Mouse (Mus musculus) myocyte (in vitro differentiated cells): ENCODE data around the gene Fabp3. TPM values are rescaled to one million over a fixed set of nuclear protein-coding genes. Genes with fewer than 3 reads are reported as not detected.

Experiments
- H3K27me3 ChIP-seq: one replicate; pipeline ENCODE4 v1.6.1; 2011; ENCODE audit not compliant: control insufficient read depth, insufficient read depth, insufficient read length
- H3K36me3 ChIP-seq: one replicate; pipeline ENCODE4 v1.6.1; 2011; ENCODE audit not compliant: control insufficient read depth, insufficient read depth
- H3K4me2 ChIP-seq: one replicate; pipeline ENCODE4 v1.6.1; 2011; ENCODE audit warnings: low read depth, control low read depth
- H3K4me3 ChIP-seq: one replicate; pipeline ENCODE4 v1.5.1; 2011; ENCODE audit warnings: mild to moderate bottlenecking, control low read depth, moderate library complexity
- H3K79me2 ChIP-seq: one replicate; pipeline ENCODE4 v1.6.1; 2011; ENCODE audit not compliant: control insufficient read depth, insufficient read depth
- H3ac ChIP-seq: one replicate; pipeline ENCODE4 v1.6.1; 2011; ENCODE audit not compliant: control insufficient read depth, insufficient read length
- CEBPB ChIP-seq: IDR thresholded peaks from 2 replicates; pipeline ENCODE4 v1.6.1; 2011; ENCODE audit warnings: mild to moderate bottlenecking, moderate library complexity; ENCODE audit not compliant: poor library complexity, insufficient read depth, severe bottlenecking
- E2F4 ChIP-seq: IDR thresholded peaks from one replicate; pipeline ENCODE4 v1.6.1; 2011; ENCODE audit warnings: mild to moderate bottlenecking, control low read depth, moderate library complexity; ENCODE audit not compliant: insufficient read depth
- MAX ChIP-seq: IDR thresholded peaks from one replicate; pipeline ENCODE4 v1.6.1; 2011; ENCODE audit warnings: low read depth, mild to moderate bottlenecking, control low read depth
- MYOD1 ChIP-seq, 3 experiments: IDR thresholded peaks; one replicate each; pipeline ENCODE4 v1.6.1; 2011; ENCODE audit warnings: control low read depth in 2 of 3, low read depth in 2 of 3, mild to moderate bottlenecking in 2 of 3, moderate library complexity in 1 of 3; ENCODE audit not compliant: insufficient read length in 2 of 3, control insufficient read depth in 1 of 3
- MYOG ChIP-seq, 3 experiments: IDR thresholded peaks; one replicate each; pipeline ENCODE4 v1.6.1; 2011; ENCODE audit warnings: control low read depth in 2 of 3, low read depth in 2 of 3, mild to moderate bottlenecking in 2 of 3; ENCODE audit not compliant: insufficient read length in 2 of 3, control insufficient read depth in 1 of 3, insufficient read depth in 1 of 3
- POLR2A ChIP-seq: IDR thresholded peaks from one replicate; pipeline ENCODE4 v1.6.1; 2011; ENCODE audit warnings: low read depth, mild to moderate bottlenecking, control low read depth, moderate library complexity; ENCODE audit not compliant: insufficient read length
- POLR2AphosphoS2 ChIP-seq: IDR thresholded peaks from one replicate; pipeline ENCODE4 v1.6.1; 2011; ENCODE audit warnings: low read depth, control low read depth; ENCODE audit not compliant: insufficient read length
- REST ChIP-seq: IDR thresholded peaks from one replicate; pipeline ENCODE4 v1.6.1; 2011; ENCODE audit warnings: mild to moderate bottlenecking, control low read depth, moderate library complexity; ENCODE audit not compliant: insufficient read depth, insufficient read length
- SRF ChIP-seq: IDR thresholded peaks from one replicate; pipeline ENCODE4 v1.6.1; 2011; ENCODE audit warnings: low read depth; ENCODE audit not compliant: control insufficient read depth, insufficient read length
- TCF12 ChIP-seq: IDR thresholded peaks from one replicate; pipeline ENCODE4 v1.6.1; 2011; ENCODE audit warnings: mild to moderate bottlenecking, control low read depth; ENCODE audit not compliant: poor library complexity, insufficient read depth, severe bottlenecking
- TCF3 ChIP-seq: IDR thresholded peaks from one replicate; pipeline ENCODE4 v1.6.1; 2011; ENCODE audit warnings: low read depth, control low read depth; ENCODE audit not compliant: insufficient read length
- USF1 ChIP-seq: IDR thresholded peaks from one replicate; pipeline ENCODE4 v1.6.1; 2011; ENCODE audit warnings: low read depth, mild to moderate bottlenecking, control low read depth, moderate library complexity
- polyA plus RNA-seq: library from polyadenylated mRNA; unstranded; fragments of >200 nt; fragmentation: generic; extraction: Trizol; gene quantifications from one replicate; pipeline ENCODE4 v1.2.1, GENCODE M21; 2012; ENCODE audit warnings: missing spikeins

The Fabp3 gene
- polyA plus RNA-seq, 1 experiment, result 71.9 TPM

- no peak for TF ChIP-seq MYOD1 (IDR thresholded peaks at IDR 0.05; ENCODE audit: control insufficient read depth in 1 of 3, insufficient read length in 2 of 3, low read depth in 2 of 3)
- no peak overlapping the region for H3K4me3 ChIP-seq
- no peaks in the 10 kb centered on the region for H3K79me2 ChIP-seq
- H3K4me2 ChIP-seq, result no peak overlapping the region
- no peak overlapping the region for H3ac ChIP-seq
- peaks cover 3% of the 10 kb centered on the region for H3K36me3 ChIP-seq
- H3K27me3 ChIP-seq, result no peaks in the 10 kb centered on the region
Observed at GRCm38 (mm10) chr4:130312526-130312925, 4.1 kb downstream of the Fabp3 start.

- Histone ChIP-seq H3K4me2 (no peak overlapping the region), H3K79me2 (no peaks in the 10 kb centered on the region), H3K36me3 (peaks cover 3% of the 10 kb centered on the region), H3K4me3 (no peak overlapping the region), H3ac (no peak overlapping the region), H3K27me3 (no peaks in the 10 kb centered on the region)
- TF ChIP-seq SRF (no peak), POLR2AphosphoS2 (no peak)
Observed at GRCm38 (mm10) chr4:130313552-130313951, 5.2 kb downstream of the Fabp3 start.

GRCm38 (mm10) chr4:130315771-130316527 is 7.6 kb downstream of the Fabp3 start:
- no peak overlapping the region for H3K4me3 ChIP-seq
- H3K27me3 ChIP-seq, result no peaks in the 10 kb centered on the region
- TF ChIP-seq SRF, result no peak
- TF ChIP-seq TCF12, result no peak
- no peak for TF ChIP-seq MAX
- no peak for TF ChIP-seq E2F4
- TF ChIP-seq MYOG (IDR thresholded peaks at IDR 0.05; ENCODE audit: control insufficient read depth in 1 of 3, insufficient read depth in 1 of 3, insufficient read length in 2 of 3, low read depth in 2 of 3), result no peak
- no peak for TF ChIP-seq CEBPB
- TF ChIP-seq MYOD1 (IDR thresholded peaks at IDR 0.05; ENCODE audit: control insufficient read depth in 1 of 3, insufficient read length in 2 of 3, low read depth in 2 of 3), result no peak
- no peak for TF ChIP-seq TCF3
- no peak for TF ChIP-seq POLR2A
- TF ChIP-seq REST, result no peak
- TF ChIP-seq USF1, result no peak
- H3K4me2 ChIP-seq, result no peak overlapping the region
- H3K79me2 ChIP-seq, result no peaks in the 10 kb centered on the region
- H3ac ChIP-seq, result no peak overlapping the region
- peaks cover 3% of the 10 kb centered on the region for H3K36me3 ChIP-seq

- Histone ChIP-seq H3ac (no peak overlapping the region), H3K4me3 (no peak overlapping the region), H3K79me2 (no peaks in the 10 kb centered on the region), H3K27me3 (no peaks in the 10 kb centered on the region), H3K4me2 (no peak overlapping the region), H3K36me3 (peaks cover 3% of the 10 kb centered on the region)
- TF ChIP-seq MAX, result no peak
- no peak for TF ChIP-seq MYOD1 (IDR thresholded peaks at IDR 0.05; ENCODE audit: control insufficient read depth in 1 of 3, insufficient read length in 2 of 3, low read depth in 2 of 3)
- no peak for TF ChIP-seq E2F4
- no peak for TF ChIP-seq POLR2AphosphoS2
- no peak for TF ChIP-seq SRF
- TF ChIP-seq REST, result no peak
- no peak for TF ChIP-seq TCF12
- TF ChIP-seq USF1, result no peak
- TF ChIP-seq TCF3, result no peak
Observed at GRCm38 (mm10) chr4:130316691-130317090, 8.3 kb downstream of the Fabp3 start.

GRCm38 (mm10) chr4:130318122-130318521 is 9.7 kb downstream of the Fabp3 start:
- no peak overlapping the region for H3K4me3 ChIP-seq
- TF ChIP-seq USF1 (no peak), MYOG (IDR thresholded peaks at IDR 0.05; ENCODE audit: control insufficient read depth in 1 of 3, insufficient read depth in 1 of 3, insufficient read length in 2 of 3, low read depth in 2 of 3) (no peak), MAX (no peak), POLR2AphosphoS2 (no peak), TCF12 (no peak), MYOD1 (IDR thresholded peaks at IDR 0.05; ENCODE audit: control insufficient read depth in 1 of 3, insufficient read length in 2 of 3, low read depth in 2 of 3) (no peak), POLR2A (no peak), TCF3 (no peak), REST (no peak), E2F4 (no peak)
- no peaks in the 10 kb centered on the region for H3K79me2 ChIP-seq
- H3ac ChIP-seq, result no peak overlapping the region
- no peaks in the 10 kb centered on the region for H3K27me3 ChIP-seq
- peaks cover 3% of the 10 kb centered on the region for H3K36me3 ChIP-seq
- no peak overlapping the region for H3K4me2 ChIP-seq
